Mouse (Mus musculus) myocyte (in vitro differentiated cells): ENCODE data around the gene Gm5737.

Experiments used
- CEBPB ChIP-seq: IDR thresholded peaks from 2 replicates; pipeline ENCODE4 v1.6.1; 2011; ENCODE audit warnings: mild to moderate bottlenecking, moderate library complexity; ENCODE audit not compliant: poor library complexity, insufficient read depth, severe bottlenecking
- E2F4 ChIP-seq: IDR thresholded peaks from one replicate; pipeline ENCODE4 v1.6.1; 2011; ENCODE audit warnings: mild to moderate bottlenecking, control low read depth, moderate library complexity; ENCODE audit not compliant: insufficient read depth
- MAX ChIP-seq: IDR thresholded peaks from one replicate; pipeline ENCODE4 v1.6.1; 2011; ENCODE audit warnings: low read depth, mild to moderate bottlenecking, control low read depth
- MYOD1 ChIP-seq, 3 experiments: IDR thresholded peaks; one replicate each; pipeline ENCODE4 v1.6.1; 2011; ENCODE audit warnings: control low read depth in 2 of 3, low read depth in 2 of 3, mild to moderate bottlenecking in 2 of 3, moderate library complexity in 1 of 3; ENCODE audit not compliant: insufficient read length in 2 of 3, control insufficient read depth in 1 of 3
- MYOG ChIP-seq, 3 experiments: IDR thresholded peaks; one replicate each; pipeline ENCODE4 v1.6.1; 2011; ENCODE audit warnings: control low read depth in 2 of 3, low read depth in 2 of 3, mild to moderate bottlenecking in 2 of 3; ENCODE audit not compliant: insufficient read length in 2 of 3, control insufficient read depth in 1 of 3, insufficient read depth in 1 of 3
- POLR2A ChIP-seq: IDR thresholded peaks from one replicate; pipeline ENCODE4 v1.6.1; 2011; ENCODE audit warnings: low read depth, mild to moderate bottlenecking, control low read depth, moderate library complexity; ENCODE audit not compliant: insufficient read length
- POLR2AphosphoS2 ChIP-seq: IDR thresholded peaks from one replicate; pipeline ENCODE4 v1.6.1; 2011; ENCODE audit warnings: low read depth, control low read depth; ENCODE audit not compliant: insufficient read length
- SRF ChIP-seq: IDR thresholded peaks from one replicate; pipeline ENCODE4 v1.6.1; 2011; ENCODE audit warnings: low read depth; ENCODE audit not compliant: control insufficient read depth, insufficient read length
- TCF12 ChIP-seq: IDR thresholded peaks from one replicate; pipeline ENCODE4 v1.6.1; 2011; ENCODE audit warnings: mild to moderate bottlenecking, control low read depth; ENCODE audit not compliant: poor library complexity, insufficient read depth, severe bottlenecking
- USF1 ChIP-seq: IDR thresholded peaks from one replicate; pipeline ENCODE4 v1.6.1; 2011; ENCODE audit warnings: low read depth, mild to moderate bottlenecking, control low read depth, moderate library complexity

DNA sequence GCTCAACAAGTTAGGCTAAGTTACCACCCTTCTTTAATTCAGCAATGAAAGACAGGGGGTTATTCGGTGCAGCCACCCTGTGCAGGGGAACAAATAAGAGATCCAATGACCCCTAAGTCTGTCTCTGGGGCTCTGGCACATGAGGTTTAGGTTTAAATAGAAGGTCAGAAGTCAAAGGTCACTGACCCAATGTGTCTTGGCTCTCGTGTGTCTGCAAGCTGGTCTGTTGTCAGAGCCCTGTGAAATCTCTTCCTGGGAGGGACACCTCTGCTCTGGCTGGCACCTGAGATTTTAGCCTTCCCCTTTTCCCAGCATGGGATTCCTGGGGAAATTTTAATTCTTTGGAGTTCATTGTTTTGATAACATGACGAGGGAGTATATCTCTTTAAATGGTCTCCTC lies 50.0 kb downstream of the Gm5737 start:
- TF ChIP-seq POLR2A (no peak), CEBPB (no peak), POLR2AphosphoS2 (no peak), MAX (no peak), SRF (no peak), MYOG (IDR thresholded peaks at IDR 0.05; ENCODE audit: control insufficient read depth in 1 of 3, insufficient read depth in 1 of 3, insufficient read length in 2 of 3, low read depth in 2 of 3) (no peak), USF1 (no peak), E2F4 (no peak), TCF12 (no peak), MYOD1 (IDR thresholded peaks at IDR 0.05; ENCODE audit: control insufficient read depth in 1 of 3, insufficient read length in 2 of 3, low read depth in 2 of 3) (no peak)
